ENCODE assay signal across 19 mouse cellular contexts in genomic region chr6:52471384-52471957, GRCm38 (mm10).
"Had no signal": no experiment of that assay in that cellular context is flagged by ENCODE, and none has a peak within 500 bp of the region (broad histone marks: within the 10 kb centered on the region; RNA-seq: fewer than 3 reads in every experiment).

No protein-coding gene starts in this region.

- H3K4me1 ChIP-seq: liver, embryonic 12.5 days; liver, embryonic 15.5 days had no signal

- DNase-seq: kidney, adult 9 months; kidney, postnatal 14 days; kidney, postnatal 4 days; liver; lung, adult 18-20 months; lung, postnatal 10 days; lung, postnatal 36 days; thymus, adult 2 months; thymus, postnatal 14 days; thymus, postnatal 4 days had no signal

- H3K36me3 ChIP-seq: limb, embryonic 10.5 days; limb, embryonic 13.5 days; liver, embryonic 12.5 days; liver, embryonic 15.5 days; lung, embryonic 15.5 days; midbrain, embryonic 10.5 days; midbrain, embryonic 13.5 days had no signal

- H3K27me3 ChIP-seq: liver, embryonic 15.5 days; lung, embryonic 15.5 days; midbrain, embryonic 13.5 days had no signal

- H3K4me2 ChIP-seq: limb, embryonic 13.5 days; liver, embryonic 12.5 days; liver, embryonic 15.5 days; lung, embryonic 15.5 days; midbrain, embryonic 13.5 days had no signal

- H3K9me3 ChIP-seq: limb, embryonic 10.5 days; limb, embryonic 13.5 days; liver, embryonic 12.5 days; liver, embryonic 15.5 days; lung, embryonic 15.5 days; midbrain, embryonic 10.5 days; midbrain, embryonic 13.5 days had no signal

- H3K4me3 ChIP-seq: limb, embryonic 10.5 days; limb, embryonic 13.5 days; liver, embryonic 12.5 days; liver, embryonic 15.5 days; lung, embryonic 15.5 days; megakaryocyte, embryonic 14.5 days; midbrain, embryonic 10.5 days; midbrain, embryonic 13.5 days had no signal

- H3K27ac ChIP-seq: limb, embryonic 10.5 days; limb, embryonic 13.5 days; liver, embryonic 12.5 days; liver, embryonic 15.5 days; lung, embryonic 15.5 days; midbrain, embryonic 10.5 days; midbrain, embryonic 13.5 days had no signal

- H3K9ac ChIP-seq: limb, embryonic 13.5 days; liver, embryonic 12.5 days; liver, embryonic 15.5 days; lung, embryonic 15.5 days; midbrain, embryonic 13.5 days had no signal

- ATAC-seq: liver, embryonic 12.5 days; midbrain, embryonic 13.5 days; midbrain, embryonic 16.5 days had no signal
